Mouse (Mus musculus): ENCODE data around the gene Rgcc. TPM values are rescaled to one million over a fixed set of nuclear protein-coding genes. Genes with fewer than 3 reads are reported as not detected.
A peak's percentile ranks its signal among the peaks of the same experiment; 100 is the strongest.

Gene Rgcc
- polyA plus RNA-seq (2016; fragmentation: Nextera tagmentation; extraction: Ambion mirVana) = 302 and 307 TPM in 2 replicates

- peak within 1 kb of the TSS; percentile 98 for H3K9ac ChIP-seq
- peak within 1 kb of the TSS; percentile 90 for H3K4me3 ChIP-seq
- ATAC-seq = peak; percentile 96
- 1% methylated on average over 34 of the region's 34 CpGs for WGBS (ENCODE audit: insufficient replicate concordance)
- peak within 1 kb of the TSS; percentile 92 for H3K27ac ChIP-seq
- H3K4me2 ChIP-seq = peak within 1 kb of the TSS; percentile 80
- peaks cover 3% of the 10 kb centered on the region; the same call in 1 of the 2 replicates for H3K27me3 ChIP-seq (replicated peaks)
- peaks cover 81% of the 10 kb centered on the region for H3K4me1 ChIP-seq
- peaks cover 36% of the 10 kb centered on the region for H3K36me3 ChIP-seq
- H3K9me3 ChIP-seq (replicated peaks) = no peaks in the 10 kb centered on the region
Observed at GRCm38 (mm10) chr14:79301466-79301875, at the start of gene Rgcc. TSS of gene Rgcc (minus strand) at chr14:79301645.

- Histone ChIP-seq H3K9me3 (replicated peaks) (0 out of 2 replicates have a peak, but pooled peaks cover 2% of the 10 kb centered on the region), H3K27me3 (replicated peaks) (no peaks in the 10 kb centered on the region), H3K36me3 (peaks cover 74% of the 10 kb centered on the region), H3K27ac (no peak overlapping the region), H3K4me1 (peaks cover 5% of the 10 kb centered on the region; the same call in 1 of the 2 replicates), H3K4me3 (no peak overlapping the region), H3K4me2 (no peak overlapping the region), H3K9ac (no peak overlapping the region)
- no peak for ATAC-seq
- 82% methylated on average over 3 of the region's 3 CpGs for WGBS (ENCODE audit: insufficient replicate concordance)
Observed at GRCm38 (mm10) chr14:79346384-79346783, 44.9 kb upstream of the Rgcc start.

- H3K4me3 ChIP-seq = no peak overlapping the region
- 78% methylated on average over 3 of the region's 3 CpGs for WGBS (ENCODE audit: insufficient replicate concordance)
- no peak overlapping the region for H3K4me2 ChIP-seq
Observed at GRCm38 (mm10) chr14:79335613-79336012, 34.2 kb upstream of the Rgcc start.

GRCm38 (mm10) chr14:79331936-79332335 lies 30.5 kb upstream of the Rgcc start:
- no peaks in the 10 kb centered on the region for H3K27me3 ChIP-seq (replicated peaks)
- peak overlapping the region; percentile 62 for H3K27ac ChIP-seq
- peak overlapping the region; percentile 40; the same call in 1 of the 2 replicates for H3K9ac ChIP-seq
- H3K4me3 ChIP-seq = peak overlapping the region; percentile 53; the same call in 1 of the 2 replicates
- H3K4me2 ChIP-seq = peak overlapping the region; percentile 74
- H3K4me1 ChIP-seq = peaks cover 28% of the 10 kb centered on the region
- no peaks in the 10 kb centered on the region for H3K9me3 ChIP-seq (replicated peaks)
- WGBS (ENCODE audit: insufficient replicate concordance) = 47% methylated on average over 7 of the region's 7 CpGs
- ATAC-seq = no peak
- H3K36me3 ChIP-seq = peaks cover 38% of the 10 kb centered on the region

More at GRCm38 (mm10) chr14:79335613-79336012, 34.2 kb upstream of the Rgcc start:
- ATAC-seq = no peak
- H3K36me3 ChIP-seq = peaks cover 70% of the 10 kb centered on the region
- H3K9me3 ChIP-seq (replicated peaks) = no peaks in the 10 kb centered on the region
- no peaks in the 10 kb centered on the region for H3K27me3 ChIP-seq (replicated peaks)
- H3K4me1 ChIP-seq = peaks cover 16% of the 10 kb centered on the region
- H3K27ac ChIP-seq = no peak overlapping the region
- H3K9ac ChIP-seq = no peak overlapping the region

- ATAC-seq = peak; percentile 97
- Histone ChIP-seq H3K9me3 (replicated peaks) (no peaks in the 10 kb centered on the region), H3K4me1 (peaks cover 33% of the 10 kb centered on the region), H3K9ac (peak overlapping the region; percentile 64), H3K27me3 (replicated peaks) (no peaks in the 10 kb centered on the region), H3K27ac (peak overlapping the region; percentile 62), H3K4me3 (peak overlapping the region; percentile 53), H3K36me3 (peaks cover 30% of the 10 kb centered on the region), H3K4me2 (peak overlapping the region; percentile 74)
- WGBS (ENCODE audit: insufficient replicate concordance) = 17% methylated on average over 16 of the region's 16 CpGs
Observed at GRCm38 (mm10) chr14:79330944-79331561, 29.6 kb upstream of the Rgcc start.

GRCm38 (mm10) chr14:79327033-79327432 lies 25.6 kb upstream of the Rgcc start:
- peaks cover 29% of the 10 kb centered on the region for H3K4me1 ChIP-seq
- no peaks in the 10 kb centered on the region for H3K27me3 ChIP-seq (replicated peaks)
- no peak for ATAC-seq
- H3K4me3 ChIP-seq = no peak overlapping the region
- H3K9ac ChIP-seq = no peak overlapping the region
- H3K36me3 ChIP-seq = no peaks in the 10 kb centered on the region
- H3K27ac ChIP-seq = 0 out of 2 replicates have a peak overlapping the region, but pooled peaks have one; percentile 3
- no peaks in the 10 kb centered on the region; the same call in 1 of the 2 replicates for H3K9me3 ChIP-seq (replicated peaks)
- H3K4me2 ChIP-seq = no peak overlapping the region
- WGBS (ENCODE audit: insufficient replicate concordance) = 23% methylated on average over 5 of the region's 5 CpGs

GRCm38 (mm10) chr14:79324112-79324840 lies 22.8 kb upstream of the Rgcc start:
- ATAC-seq = no peak
- H3K36me3 ChIP-seq = no peaks in the 10 kb centered on the region
- no peaks in the 10 kb centered on the region; the same call in 1 of the 2 replicates for H3K9me3 ChIP-seq (replicated peaks)
- WGBS (ENCODE audit: insufficient replicate concordance) = 74% methylated on average over 10 of the region's 10 CpGs
- H3K27me3 ChIP-seq (replicated peaks) = no peaks in the 10 kb centered on the region
- no peak overlapping the region for H3K4me3 ChIP-seq
- no peak overlapping the region for H3K4me2 ChIP-seq
- no peak overlapping the region for H3K27ac ChIP-seq
- peaks cover 19% of the 10 kb centered on the region for H3K4me1 ChIP-seq
- H3K9ac ChIP-seq = no peak overlapping the region

- no peak overlapping the region for H3K27ac ChIP-seq
- no peaks in the 10 kb centered on the region; the same call in 1 of the 2 replicates for H3K9me3 ChIP-seq (replicated peaks)
- 73% methylated on average over 5 of the region's 5 CpGs for WGBS (ENCODE audit: insufficient replicate concordance)
- no peaks in the 10 kb centered on the region for H3K36me3 ChIP-seq
- H3K4me2 ChIP-seq = no peak overlapping the region
- peaks cover 10% of the 10 kb centered on the region for H3K4me1 ChIP-seq
- no peak overlapping the region for H3K9ac ChIP-seq
- no peaks in the 10 kb centered on the region for H3K27me3 ChIP-seq (replicated peaks)
- no peak overlapping the region for H3K4me3 ChIP-seq
- ATAC-seq = no peak
Observed at GRCm38 (mm10) chr14:79321881-79322280, 20.4 kb upstream of the Rgcc start.

GRCm38 (mm10) chr14:79321152-79321551 lies 19.7 kb upstream of the Rgcc start:
- Histone ChIP-seq H3K36me3 (no peaks in the 10 kb centered on the region), H3K4me1 (peaks cover 6% of the 10 kb centered on the region), H3K27me3 (replicated peaks) (no peaks in the 10 kb centered on the region), H3K27ac (peak overlapping the region; percentile 37; the same call in 1 of the 2 replicates), H3K4me3 (no peak overlapping the region), H3K4me2 (no peak overlapping the region), H3K9ac (no peak overlapping the region), H3K9me3 (replicated peaks) (no peaks in the 10 kb centered on the region; the same call in 1 of the 2 replicates)
- 32% methylated on average over 8 of the region's 8 CpGs for whole genome bisulfite sequencing (ENCODE audit: insufficient replicate concordance)
- peak; percentile 80 for ATAC-seq

- Histone ChIP-seq H3K4me3 (no peak overlapping the region), H3K9ac (no peak overlapping the region), H3K4me2 (no peak overlapping the region), H3K27ac (no peak overlapping the region), H3K36me3 (no peaks in the 10 kb centered on the region), H3K4me1 (peaks cover 34% of the 10 kb centered on the region), H3K27me3 (replicated peaks) (no peaks in the 10 kb centered on the region), H3K9me3 (replicated peaks) (no peaks in the 10 kb centered on the region)
- 72% methylated on average over 2 of the region's 2 CpGs for WGBS (ENCODE audit: insufficient replicate concordance)
- ATAC-seq = no peak
Observed at GRCm38 (mm10) chr14:79317602-79318001, 16.2 kb upstream of the Rgcc start.

- Histone ChIP-seq H3K36me3 (no peaks in the 10 kb centered on the region), H3K4me1 (peaks cover 40% of the 10 kb centered on the region), H3K4me2 (no peak overlapping the region), H3K9ac (no peak overlapping the region), H3K9me3 (replicated peaks) (no peaks in the 10 kb centered on the region), H3K4me3 (no peak overlapping the region), H3K27me3 (replicated peaks) (no peaks in the 10 kb centered on the region), H3K27ac (no peak overlapping the region)
- no peak for ATAC-seq
- WGBS (ENCODE audit: insufficient replicate concordance) = 66% methylated on average over 7 of the region's 7 CpGs
Observed at GRCm38 (mm10) chr14:79315877-79316276, 14.4 kb upstream of the Rgcc start.

Measured in liver, embryonic 12.5 days (tissue).